Mouse (Mus musculus) forebrain, embryonic 11.5 days (tissue): ENCODE measurements around the gene Nrp2. TPM values are rescaled to one million over a fixed set of nuclear protein-coding genes. Genes with fewer than 3 reads are reported as not detected.

Experiments
- ATAC-seq: fragments of 200-750 bp; cut with Nextera tagmentation; replicated peaks from 2 replicates; pipeline ENCODE4 v1.8.0; 2017; ENCODE audit warnings: moderate TSS enrichment; ENCODE audit not compliant: low FRiP score
- DNase-seq: peaks from one replicate; pipeline ENCODE4 v3.0.0-alpha.2; 2017; ENCODE audit warnings: low spot score
- H3K27ac ChIP-seq: fragments of 300-500 bp; sonication (generic); 2 replicates; pipeline ENCODE4 v1.5.1; 2014; ENCODE audit warnings: low read depth, low read length
- H3K27me3 ChIP-seq: fragments of 300-500 bp; sonication (generic); 2 replicates; pipeline ENCODE4 v1.6.1; 2014; ENCODE audit warnings: mild to moderate bottlenecking, low read length, mixed read lengths; ENCODE audit not compliant: control insufficient read depth, insufficient read depth
- H3K36me3 ChIP-seq: fragments of 300-500 bp; sonication (generic); 2 replicates; pipeline ENCODE4 v1.6.1; 2014; ENCODE audit warnings: mild to moderate bottlenecking, low read length, moderate library complexity, mixed read lengths; ENCODE audit not compliant: control insufficient read depth, insufficient read depth
- H3K4me1 ChIP-seq: fragments of 300-500 bp; sonication (generic); replicated peaks from 2 replicates; pipeline ENCODE4 v1.6.1; 2014; ENCODE audit warnings: low read length, mixed read lengths; ENCODE audit not compliant: control insufficient read depth, insufficient read depth
- H3K4me2 ChIP-seq: fragments of 300-500 bp; sonication (generic); 2 replicates; pipeline ENCODE4 v1.6.1; 2014; ENCODE audit warnings: low read depth, mild to moderate bottlenecking, low read length, moderate library complexity, mixed read lengths; ENCODE audit not compliant: severe bottlenecking
- H3K4me3 ChIP-seq: fragments of 300-500 bp; sonication (generic); 2 replicates; pipeline ENCODE4 v1.5.1; 2014; ENCODE audit warnings: low read depth, low read length
- H3K9ac ChIP-seq: fragments of 300-500 bp; sonication (generic); 2 replicates; pipeline ENCODE4 v1.6.1; 2014; ENCODE audit warnings: low read length
- H3K9me3 ChIP-seq: fragments of 300-500 bp; sonication (generic); 2 replicates; pipeline ENCODE4 v1.6.1; 2016; ENCODE audit warnings: low read length, mixed read lengths; ENCODE audit not compliant: control insufficient read depth
- WGBS: fragments of 180-500 bp; shearing (Covaris S2); extraction: QIAGEN DNeasy Blood & Tissue Kit; methylation state at CpG from one replicate; pipeline ENCODE4 v1.1.7; 2014; 5-methylcytosine and 5-hydroxymethylcytosine counted together
- polyA plus RNA-seq: library from polyadenylated mRNA; unstranded; fragments of >200 nt; fragmentation: Nextera tagmentation; extraction: Ambion mirVana; gene quantifications from 2 replicates; pipeline ENCODE4 v1.2.1, GENCODE M21; 2014

The Nrp2 gene
- polyA plus RNA-seq, 1 experiment from 2014 or later = 20.7 TPM

DNA sequence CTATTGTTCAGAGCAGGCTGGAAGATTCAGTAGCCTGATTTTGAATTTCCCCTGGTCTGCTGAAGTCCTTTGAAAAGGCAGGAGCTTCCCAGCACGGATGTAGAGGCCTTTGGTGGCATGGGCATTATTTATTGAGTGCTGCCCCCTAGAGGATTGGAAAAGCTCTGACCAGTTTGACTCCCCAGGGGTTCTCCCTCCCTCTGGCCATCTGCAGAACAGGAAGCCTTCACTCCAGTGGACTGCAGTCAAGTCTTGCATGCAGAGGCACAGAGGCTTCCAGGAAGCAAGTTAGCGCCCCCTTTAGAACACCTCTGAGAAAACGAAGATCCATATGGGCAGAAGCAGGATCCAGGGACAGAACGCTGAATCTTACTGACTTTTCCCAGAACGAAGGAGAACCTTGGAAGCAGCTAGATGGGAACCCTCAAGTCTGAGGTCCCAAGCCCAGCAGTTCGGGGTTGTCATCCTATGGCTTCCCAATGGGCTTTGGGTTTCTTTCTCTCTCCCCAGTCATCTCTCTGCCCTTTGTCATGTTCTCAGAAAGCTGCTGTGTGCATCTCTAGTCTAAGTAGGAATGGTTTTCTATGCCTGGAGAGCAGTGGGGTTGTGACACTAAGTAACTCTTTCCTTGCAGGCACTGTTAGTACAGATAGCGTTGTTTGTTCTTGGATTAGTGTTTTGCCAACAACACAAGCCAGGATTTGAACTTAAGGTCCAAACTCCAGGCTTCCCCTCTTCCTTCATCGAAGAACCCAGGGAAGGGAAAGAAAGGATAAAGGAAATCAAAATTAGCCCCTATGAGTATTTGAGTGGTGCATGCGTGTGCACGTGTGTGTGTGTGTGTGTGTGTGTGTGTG, 1.8 kb upstream of the Nrp2 start:
- 31% methylated on average over 10 of the region's 10 CpGs for WGBS
- H3K27me3 ChIP-seq = peaks cover 33% of the 10 kb centered on the region
- no peak overlapping the region for H3K4me2 ChIP-seq
- no peak overlapping the region for H3K27ac ChIP-seq
- ATAC-seq (no peak), DNase-seq (peak; percentile 78)
- peaks cover 17% of the 10 kb centered on the region for H3K4me1 ChIP-seq
- no peak overlapping the region for H3K9ac ChIP-seq
- H3K4me3 ChIP-seq = no peak overlapping the region
- no peaks in the 10 kb centered on the region for H3K36me3 ChIP-seq
- H3K9me3 ChIP-seq = no peaks in the 10 kb centered on the region

DNA sequence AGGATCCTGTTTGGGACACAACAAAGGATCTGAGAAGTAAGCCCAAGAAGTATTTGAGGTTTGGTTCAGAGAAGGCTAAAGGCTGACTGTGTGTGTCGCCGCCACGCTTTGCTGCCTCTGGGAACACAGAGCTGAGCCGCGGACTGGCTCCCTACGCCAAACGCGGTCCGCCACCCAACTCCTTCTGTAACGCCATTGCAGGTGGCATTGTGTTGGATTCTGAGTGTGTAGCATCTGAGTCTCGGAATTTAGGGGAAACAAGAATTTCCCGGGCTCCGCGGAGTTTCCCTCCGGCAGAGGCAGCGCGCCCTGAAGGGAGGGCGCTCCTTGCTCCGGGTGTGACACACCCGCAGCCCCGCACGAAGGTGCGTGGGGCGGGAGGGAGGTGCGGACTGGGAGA, 342 bp upstream of the Nrp2 start:
- DNase-seq (no peak), ATAC-seq (no peak)
- Histone ChIP-seq H3K4me2 (peak overlapping the region; percentile 98), H3K4me3 (peak overlapping the region; percentile 63), H3K4me1 (peaks cover 20% of the 10 kb centered on the region), H3K36me3 (no peaks in the 10 kb centered on the region), H3K9ac (peak overlapping the region; percentile 67), H3K27ac (peak overlapping the region; percentile 25; the same call in 1 of the 2 replicates), H3K9me3 (no peaks in the 10 kb centered on the region), H3K27me3 (peaks cover 34% of the 10 kb centered on the region)
- WGBS = 0% methylated on average over 21 of the region's 25 CpGs

DNA sequence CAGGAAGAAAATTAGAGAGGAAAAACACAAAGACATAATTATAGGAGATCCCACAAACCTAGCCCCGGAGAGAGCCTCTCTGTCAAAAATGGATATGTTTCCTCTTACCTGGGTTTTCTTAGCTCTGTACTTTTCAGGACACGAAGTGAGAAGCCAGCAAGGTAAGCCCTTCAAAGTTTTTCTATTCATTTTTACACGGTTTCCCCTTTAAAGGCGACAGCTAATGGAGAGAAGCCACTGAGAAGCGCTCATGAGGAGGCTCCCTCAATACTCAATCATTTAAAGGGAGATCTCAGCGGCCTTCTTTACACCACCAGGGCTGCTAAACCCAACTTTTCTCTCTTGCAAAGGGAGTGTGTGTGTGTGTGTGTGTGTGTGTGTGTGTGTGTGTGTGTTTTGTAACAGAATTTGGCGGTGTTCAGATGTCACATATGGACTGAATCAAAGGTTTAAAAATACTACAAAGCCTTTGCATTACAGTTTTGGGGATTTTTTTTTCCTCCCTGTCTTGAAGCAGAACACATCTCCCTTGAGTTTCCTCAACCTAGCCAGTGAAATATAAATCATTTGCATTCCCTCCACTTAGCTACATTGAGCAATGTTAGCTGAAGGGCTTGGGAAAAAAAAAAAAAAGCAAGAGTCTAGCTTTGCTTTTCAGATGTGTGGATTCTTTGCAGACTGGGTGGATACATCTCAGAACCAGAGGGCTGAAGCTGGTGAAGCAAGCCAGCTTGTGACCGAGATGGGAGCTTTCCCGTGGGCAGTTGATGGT, 1.2 kb downstream of the Nrp2 start:
- peak overlapping the region; percentile 67; the same call in 1 of the 2 replicates for H3K9ac ChIP-seq
- peaks cover 20% of the 10 kb centered on the region for H3K4me1 ChIP-seq
- H3K4me3 ChIP-seq = peak overlapping the region; percentile 63
- no peak overlapping the region for H3K27ac ChIP-seq
- peaks cover 46% of the 10 kb centered on the region for H3K27me3 ChIP-seq
- WGBS = 1% methylated on average over 9 of the region's 9 CpGs
- ATAC-seq (no peak), DNase-seq (no peak)
- H3K9me3 ChIP-seq = no peaks in the 10 kb centered on the region
- peak overlapping the region; percentile 98 for H3K4me2 ChIP-seq
- H3K36me3 ChIP-seq = no peaks in the 10 kb centered on the region

DNA sequence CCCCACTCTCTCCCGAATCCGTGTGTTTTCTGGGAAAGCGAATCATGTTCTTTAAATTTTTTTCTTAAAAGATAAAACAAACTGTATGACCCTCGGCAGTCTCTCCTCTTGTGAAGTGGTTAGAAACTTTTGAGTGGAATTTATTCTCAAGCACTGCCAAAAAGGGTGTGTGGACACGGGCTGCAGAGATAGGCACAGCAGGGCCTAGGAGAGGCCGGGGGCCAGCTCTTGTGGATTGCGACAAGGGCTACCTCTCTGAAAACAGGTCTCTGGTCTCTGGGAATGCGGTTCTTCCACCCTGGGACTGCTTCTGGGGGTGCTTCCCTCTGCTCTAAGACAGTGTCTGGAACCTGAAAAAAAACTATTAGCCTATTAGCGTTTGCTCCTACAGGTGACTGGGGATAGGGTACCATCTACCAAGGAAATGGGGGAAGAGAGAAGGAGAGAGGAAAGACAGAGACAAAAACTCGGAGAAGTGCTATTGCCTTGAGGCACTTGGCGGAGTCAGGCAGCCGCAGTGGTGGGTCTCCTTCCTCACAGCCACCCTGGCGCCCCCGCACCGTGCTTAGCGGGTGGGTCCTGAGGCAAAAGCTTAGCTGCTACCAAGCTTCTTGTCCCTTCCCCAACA, 1.9 kb downstream of the Nrp2 start:
- H3K27me3 ChIP-seq = peaks cover 46% of the 10 kb centered on the region

DNA sequence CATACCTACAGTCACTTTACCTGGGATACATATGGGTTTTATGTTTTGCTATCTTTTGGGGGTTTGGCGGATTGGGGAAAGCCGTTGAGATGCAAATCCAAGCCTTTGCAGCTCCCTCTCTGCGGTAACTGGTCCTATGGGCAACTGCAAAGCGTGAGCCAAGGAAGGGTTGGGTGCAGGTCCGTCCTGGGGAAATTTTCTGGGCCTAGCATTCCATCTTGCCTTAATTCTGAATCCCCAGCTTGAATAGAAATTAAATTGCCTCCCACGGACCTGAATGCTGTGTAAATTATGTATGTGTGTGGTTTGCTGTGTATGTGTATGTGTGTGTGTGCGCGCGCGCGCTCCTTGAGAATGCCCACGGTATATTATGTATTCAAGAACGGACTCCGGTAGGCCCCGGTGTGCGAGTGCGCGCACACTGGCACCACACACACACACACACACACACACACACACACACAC, 2.5 kb downstream of the Nrp2 start:
- peaks cover 20% of the 10 kb centered on the region for H3K4me1 ChIP-seq
- no peaks in the 10 kb centered on the region for H3K9me3 ChIP-seq
- H3K4me2 ChIP-seq = peak overlapping the region; percentile 95
- WGBS = under 1% methylated on average over 18 of the region's 18 CpGs
- peak overlapping the region; percentile 63 for H3K4me3 ChIP-seq
- DNase-seq = no peak
- peaks cover 48% of the 10 kb centered on the region for H3K27me3 ChIP-seq
- ATAC-seq = no peak
- H3K36me3 ChIP-seq = no peaks in the 10 kb centered on the region
- H3K9ac ChIP-seq = peak overlapping the region; percentile 63
- H3K27ac ChIP-seq = no peak overlapping the region

More for the DNA sequence above, 1.9 kb downstream of the Nrp2 start:
- Histone ChIP-seq H3K4me3 (peak overlapping the region; percentile 63), H3K27ac (no peak overlapping the region), H3K9ac (peak overlapping the region; percentile 63), H3K9me3 (no peaks in the 10 kb centered on the region), H3K4me1 (peaks cover 20% of the 10 kb centered on the region), H3K36me3 (no peaks in the 10 kb centered on the region), H3K4me2 (peak overlapping the region; percentile 95)
- DNase-seq (no peak), ATAC-seq (no peak)
- 2% methylated on average over 16 of the region's 16 CpGs for WGBS

DNA sequence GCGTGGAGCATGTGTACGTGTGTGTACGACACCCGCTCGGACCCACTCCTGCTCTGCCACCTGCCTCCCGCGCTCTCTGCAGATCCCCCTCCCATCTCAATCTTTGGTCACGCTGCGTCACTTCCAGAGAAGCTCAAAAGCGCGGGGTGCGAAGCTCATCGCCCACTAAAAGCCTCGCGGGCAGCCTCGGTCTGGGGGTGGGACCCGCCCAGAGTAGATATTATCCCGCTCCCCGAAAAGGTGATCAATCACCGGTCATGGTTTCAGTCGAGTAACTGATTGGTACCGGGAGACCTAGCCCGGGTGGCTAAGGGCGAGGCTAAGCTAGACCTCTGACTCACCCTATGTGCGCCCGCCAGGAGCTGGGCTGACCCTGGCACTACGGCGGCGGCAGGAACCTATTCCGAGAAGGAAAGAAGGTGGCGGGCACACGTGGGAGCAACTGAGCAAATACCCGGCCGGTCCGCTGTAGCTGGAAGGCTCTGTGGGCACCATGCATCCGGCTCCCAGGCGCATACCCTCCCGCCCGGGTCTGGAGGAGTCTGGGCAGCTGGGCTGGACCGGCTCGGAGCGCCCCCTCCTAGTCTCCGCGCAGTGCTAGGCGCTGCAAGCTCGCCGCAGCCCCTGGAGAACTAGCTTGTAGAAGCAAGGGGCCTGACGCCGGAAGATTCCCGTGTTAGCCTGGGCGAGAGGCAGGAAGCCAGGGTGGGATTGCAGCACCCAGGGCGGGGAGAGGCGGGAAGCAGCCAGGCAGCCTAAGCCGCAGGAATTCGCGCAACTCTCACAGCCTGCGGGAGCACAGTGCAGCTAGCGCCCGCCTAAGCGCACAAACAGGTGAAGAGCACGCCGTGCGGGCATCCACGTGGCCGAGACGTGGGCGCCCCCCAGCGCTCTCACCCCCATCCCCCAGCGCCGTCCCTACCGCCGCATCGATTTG, 3.3 kb downstream of the Nrp2 start:
- H3K27me3 ChIP-seq = peaks cover 48% of the 10 kb centered on the region
- DNase-seq (peak; percentile 82), ATAC-seq (peak; percentile 60)
- no peak overlapping the region for H3K27ac ChIP-seq
- WGBS = under 1% methylated on average over 70 of the region's 73 CpGs
- H3K9me3 ChIP-seq = no peaks in the 10 kb centered on the region
- H3K9ac ChIP-seq = peak overlapping the region; percentile 63
- H3K4me2 ChIP-seq = peak overlapping the region; percentile 95
- peaks cover 20% of the 10 kb centered on the region for H3K4me1 ChIP-seq
- H3K36me3 ChIP-seq = no peaks in the 10 kb centered on the region
- H3K4me3 ChIP-seq = peak overlapping the region; percentile 63

DNA sequence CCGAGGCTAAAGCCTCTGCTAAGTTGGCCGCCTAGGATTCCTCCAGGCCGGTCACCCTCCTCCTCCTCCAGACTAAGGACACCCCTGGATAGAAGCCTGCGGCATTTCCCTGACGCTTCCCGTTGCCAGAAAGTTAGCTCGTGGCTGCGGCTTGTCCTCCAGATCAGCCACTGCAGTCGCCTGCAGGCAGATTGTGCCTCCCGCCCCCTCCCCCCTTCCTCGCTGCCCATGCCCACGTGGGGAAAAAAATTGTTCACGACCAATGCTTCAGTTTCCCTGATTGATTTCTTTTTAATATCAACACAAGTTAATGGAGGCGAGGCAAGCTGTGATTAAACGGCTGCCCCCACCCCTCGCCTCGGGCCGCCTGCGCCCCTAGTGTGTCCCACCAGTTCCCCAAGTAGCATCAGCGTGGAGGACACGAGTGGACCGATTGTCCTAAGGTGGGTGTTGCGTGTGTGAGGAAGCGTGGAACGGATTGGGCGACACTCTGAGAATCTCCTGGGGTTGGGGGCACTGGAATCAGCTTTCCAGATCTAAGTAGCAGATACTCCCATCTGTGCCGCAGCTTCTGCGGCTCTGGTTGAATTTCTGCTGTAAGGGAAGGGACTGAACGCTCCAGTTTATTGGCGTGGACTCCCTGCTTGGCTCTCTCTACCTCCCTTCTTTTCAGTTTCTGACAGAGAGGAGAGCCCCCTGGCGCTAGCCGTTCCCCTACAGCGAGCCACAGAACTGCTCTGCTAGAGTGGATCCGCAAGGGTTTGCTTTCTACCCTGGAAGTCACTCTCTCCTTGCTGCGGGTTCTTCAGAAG, 4.2 kb downstream of the Nrp2 start:
- Histone ChIP-seq H3K9me3 (no peaks in the 10 kb centered on the region), H3K4me3 (peak overlapping the region; percentile 63), H3K4me1 (peaks cover 18% of the 10 kb centered on the region), H3K4me2 (peak overlapping the region; percentile 95), H3K27me3 (peaks cover 41% of the 10 kb centered on the region), H3K36me3 (no peaks in the 10 kb centered on the region), H3K9ac (peak overlapping the region; percentile 63), H3K27ac (no peak overlapping the region)
- ATAC-seq = no peak
- 1% methylated on average over 35 of the region's 35 CpGs for WGBS
- DNase-seq = peak; percentile 70
